Mouse (Mus musculus) urinary bladder, postnatal 25 days (tissue): ENCODE measurements around the gene Cdc14b.

Source experiments
- DNase-seq: peaks from one replicate; pipeline ENCODE4 v3.0.0; 2022; ENCODE audit warnings: low spot score

Cdc14b gene

DNA sequence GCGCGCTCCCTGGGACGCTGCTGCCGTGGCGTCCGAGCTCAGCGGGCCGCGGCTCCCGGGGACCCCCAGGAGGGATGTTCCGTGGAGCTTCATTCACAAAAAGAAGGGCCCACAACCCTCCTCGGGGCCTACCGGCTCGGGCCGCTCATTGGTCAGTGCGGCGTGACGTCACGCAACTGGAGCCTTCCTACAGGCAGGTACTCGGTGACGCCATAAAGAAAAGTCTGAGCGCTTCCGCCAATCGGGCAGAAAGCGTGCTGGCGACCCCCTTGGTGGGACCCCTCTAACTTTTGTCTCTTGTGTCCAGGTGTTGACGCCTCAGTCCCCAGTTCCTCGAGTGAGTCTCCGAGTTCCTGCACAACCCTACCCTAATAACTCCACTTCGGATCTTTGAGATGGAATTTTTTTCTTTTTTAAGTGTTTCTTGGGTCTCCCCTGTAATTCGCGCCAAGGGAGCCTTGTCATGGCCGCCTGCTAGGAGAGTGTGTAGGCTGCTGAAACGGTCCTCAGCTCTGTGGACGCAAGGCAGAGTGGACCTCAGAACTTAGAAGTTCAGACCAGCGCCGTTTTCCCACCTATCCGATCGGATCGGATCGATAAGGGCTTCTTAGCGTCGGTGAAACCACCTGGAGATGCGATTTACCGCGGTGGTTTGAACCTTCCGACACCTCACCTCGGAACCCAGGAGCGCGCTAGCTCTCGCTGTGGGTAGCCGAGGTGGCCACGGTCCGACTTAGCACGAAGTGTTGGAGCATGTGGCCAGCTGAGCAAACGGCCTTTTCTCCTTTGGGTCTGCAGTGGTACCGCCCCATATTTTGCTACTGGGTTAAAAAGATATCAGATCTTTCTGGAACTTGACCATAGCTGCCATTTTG lies at the start of gene Cdc14b:
Cdc14b (minus strand) TSS at position 412 of the 875 bp plus-strand sequence.
- peak; percentile 58 for DNase-seq

DNA sequence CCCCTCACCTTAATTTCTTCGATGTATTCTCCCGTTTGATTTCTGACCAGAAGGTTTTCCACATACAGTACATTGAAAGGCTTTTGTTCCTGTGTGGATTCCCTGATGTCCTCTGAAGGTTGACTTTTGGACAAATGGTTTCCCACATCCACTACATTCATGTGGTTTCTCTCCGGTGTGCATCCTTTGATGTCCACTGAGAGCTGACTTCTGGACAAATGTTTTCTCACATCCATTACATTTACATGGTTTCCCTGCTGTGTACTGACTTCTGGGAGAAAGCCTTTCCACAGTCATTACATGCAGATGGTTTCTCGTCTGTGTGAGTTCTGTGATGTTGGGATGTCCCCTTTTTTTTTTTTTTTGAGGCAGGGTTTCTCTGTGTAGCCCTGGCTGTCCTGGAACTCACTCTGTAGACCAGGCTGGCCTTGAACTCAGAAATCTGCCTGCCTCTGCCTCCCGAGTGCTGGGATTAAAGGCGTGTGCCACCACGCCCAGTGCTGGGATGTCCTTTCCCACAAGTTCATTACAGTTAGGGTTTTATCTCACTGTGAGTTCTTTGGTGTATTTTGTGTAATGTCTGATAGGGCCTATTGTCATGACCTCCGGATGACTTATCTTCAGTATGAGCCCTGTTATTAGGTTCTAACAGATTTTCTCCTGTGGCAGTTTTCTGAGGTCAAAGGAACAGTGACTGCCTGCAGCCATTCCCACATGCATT lies 47.6 kb upstream of the Cdc14b start:
- no peak for DNase-seq

DNA sequence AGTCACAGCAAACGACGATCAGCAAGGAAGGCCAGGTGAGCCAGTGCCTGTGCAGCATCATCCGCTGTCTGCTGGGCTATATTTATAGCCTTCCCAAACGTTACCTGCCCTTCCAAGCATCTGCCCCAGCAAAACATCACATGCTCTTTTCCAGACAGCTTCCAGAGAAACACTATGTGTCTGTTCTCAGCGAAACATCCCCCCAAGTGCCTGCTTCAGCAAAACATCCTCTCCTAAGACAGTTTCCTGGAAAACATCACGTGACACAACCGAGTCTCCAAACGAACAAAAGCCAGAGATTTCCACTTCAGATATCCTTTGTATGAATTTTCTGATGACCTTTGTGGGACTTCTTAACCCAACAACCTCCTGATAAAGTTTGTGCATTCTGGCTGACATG lies 45.2 kb upstream of the Cdc14b start:
- DNase-seq = no peak

DNA sequence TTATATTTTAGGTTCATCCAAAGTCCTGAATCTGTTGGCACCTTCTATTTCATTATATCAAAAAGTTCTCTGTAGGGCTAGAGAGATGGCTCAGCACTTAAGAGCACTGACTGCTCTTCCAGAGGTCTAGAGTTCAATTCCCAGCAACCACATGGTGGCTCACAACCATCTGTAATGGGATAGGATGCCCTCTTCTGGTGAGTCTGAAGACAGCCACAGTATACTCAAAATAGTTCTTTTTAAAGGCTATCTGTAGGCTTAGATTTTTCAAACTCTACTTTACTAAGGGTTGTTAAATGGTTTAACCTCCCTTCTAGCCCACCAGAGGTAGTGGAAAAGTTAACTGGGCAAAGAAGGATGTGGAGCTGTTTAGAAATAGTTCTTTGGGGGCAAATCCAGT lies 44.7 kb upstream of the Cdc14b start:
- DNase-seq = no peak

DNA sequence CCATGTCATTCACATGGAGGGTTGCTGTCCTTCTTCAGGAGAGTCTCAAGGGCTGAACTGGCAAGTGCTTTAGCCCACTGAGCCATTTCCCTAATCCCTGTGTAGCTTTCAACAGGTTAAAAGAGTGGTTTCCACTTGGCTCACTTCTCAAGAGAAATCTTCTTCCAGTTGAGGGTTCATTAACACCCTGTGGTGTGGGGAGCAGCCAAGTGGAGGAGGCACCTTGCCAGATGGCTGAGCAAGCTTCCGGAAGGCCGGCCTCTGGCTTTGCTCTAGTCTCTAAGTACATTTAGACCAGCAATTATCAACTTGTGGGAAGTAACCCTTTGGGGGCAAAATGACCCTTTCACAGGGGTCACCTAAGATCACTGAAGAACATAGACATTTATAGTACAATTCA lies 43.3 kb upstream of the Cdc14b start:
- DNase-seq = no peak

DNA sequence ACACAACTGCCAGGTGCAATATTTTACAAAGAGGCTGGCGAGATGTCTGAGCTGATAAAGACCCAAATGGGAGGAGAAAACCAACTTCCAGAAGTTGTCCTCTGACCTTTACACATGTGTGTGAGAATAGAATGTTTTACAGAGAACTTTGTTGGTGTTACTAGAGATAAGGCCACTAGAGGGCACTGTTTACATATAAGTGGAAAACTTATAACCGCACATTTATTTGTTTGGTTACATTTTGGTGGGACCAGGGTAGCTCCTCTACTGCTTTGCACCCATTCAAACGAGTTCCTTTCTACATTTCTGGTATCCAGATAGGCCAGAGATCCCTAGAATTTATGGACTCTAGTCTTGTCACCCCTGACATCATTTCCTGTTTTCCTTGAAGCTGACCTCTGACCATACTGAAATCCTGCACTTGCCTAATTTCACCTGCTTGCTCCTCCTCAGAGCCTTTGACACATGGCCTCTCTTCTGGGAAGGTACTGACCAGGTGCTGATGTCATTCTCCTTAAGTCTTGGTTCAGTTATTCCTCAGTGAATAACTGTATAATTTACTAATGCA lies 40.5 kb upstream of the Cdc14b start:
- DNase-seq = no peak

DNA sequence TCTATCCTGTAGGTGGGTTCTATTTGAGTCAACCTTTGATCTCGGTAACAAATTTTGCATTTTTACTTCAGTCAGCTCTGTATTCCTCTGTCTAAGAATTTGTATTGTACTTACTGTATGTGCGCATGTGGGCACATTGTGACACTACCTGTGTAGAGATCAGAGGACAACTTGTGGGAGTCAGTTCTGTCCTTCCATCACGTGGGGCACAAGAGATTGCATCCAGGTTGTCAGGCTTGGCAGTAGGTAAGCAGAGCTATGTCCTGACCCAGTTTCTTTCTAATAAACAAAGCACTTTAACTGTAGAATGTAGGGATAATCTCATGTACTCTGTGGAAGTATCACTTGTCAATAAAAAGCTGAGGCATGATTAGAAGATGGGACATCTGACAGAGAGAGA lies 39.0 kb upstream of the Cdc14b start:
- DNase-seq = no peak

DNA sequence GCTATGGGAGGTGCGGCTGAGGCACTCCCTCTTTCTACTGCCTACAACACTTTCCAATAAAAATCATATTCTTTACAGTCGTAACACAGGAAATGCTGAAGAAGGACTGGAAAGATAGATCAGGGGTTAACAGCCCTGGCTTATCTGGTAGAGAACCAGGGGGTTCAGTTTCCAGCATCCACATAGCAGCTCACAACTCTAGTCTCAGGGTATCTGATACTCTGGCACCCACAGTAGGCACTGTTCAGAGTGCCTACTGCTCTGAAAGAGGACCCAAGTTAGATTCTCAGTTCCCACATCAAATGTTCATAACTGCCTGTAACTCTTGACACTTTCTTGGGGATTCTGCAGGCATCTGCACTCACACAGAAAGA lies 37.8 kb upstream of the Cdc14b start:
- no peak for DNase-seq

DNA sequence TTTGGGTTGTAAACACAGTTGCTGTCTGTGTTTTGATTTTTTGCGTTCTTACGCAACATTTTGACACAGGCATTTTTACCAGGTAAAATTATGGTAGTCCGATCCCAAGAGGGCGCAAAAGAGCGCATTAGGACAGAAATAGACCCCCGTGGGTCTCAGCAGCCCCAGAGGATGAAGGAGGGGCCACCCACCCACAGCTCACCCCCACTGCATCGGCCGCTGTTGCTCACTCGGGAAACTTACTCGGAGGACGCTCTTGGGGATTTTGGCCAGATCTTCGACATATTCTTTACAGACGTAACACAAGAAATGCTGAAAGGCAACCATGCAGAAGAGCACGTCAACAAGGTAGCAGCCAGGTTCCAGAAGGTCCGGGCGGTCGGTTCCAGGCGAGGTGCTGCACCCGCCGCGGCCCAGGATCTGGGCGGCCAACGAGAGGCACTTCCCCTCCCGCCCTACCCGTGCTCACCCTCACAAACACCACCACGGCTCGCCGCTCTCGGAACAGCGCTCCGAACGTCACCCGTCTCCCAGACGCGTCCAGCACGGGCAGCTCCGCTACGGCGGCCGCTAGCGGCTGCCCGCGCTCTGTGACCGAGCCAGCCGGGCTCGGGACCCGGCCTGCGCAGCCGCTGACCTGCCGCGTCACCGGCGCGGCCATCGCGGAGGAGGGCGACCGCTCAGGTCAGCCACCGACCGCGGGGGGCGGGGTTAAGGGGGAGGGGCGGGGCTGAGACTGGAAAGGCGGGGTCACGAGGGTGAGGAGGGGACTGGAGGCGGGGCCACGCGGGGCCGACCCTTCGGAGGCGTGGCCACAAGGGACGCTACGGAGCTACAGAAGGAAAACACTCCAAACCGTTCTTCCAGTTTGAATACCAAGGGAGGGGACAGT lies 37.2 kb upstream of the Cdc14b start, which contains the start of gene Aaed1:
Aaed1 (minus strand) TSS at position 687 of the 892 bp plus-strand sequence.
- DNase-seq = peak; percentile 88

DNA sequence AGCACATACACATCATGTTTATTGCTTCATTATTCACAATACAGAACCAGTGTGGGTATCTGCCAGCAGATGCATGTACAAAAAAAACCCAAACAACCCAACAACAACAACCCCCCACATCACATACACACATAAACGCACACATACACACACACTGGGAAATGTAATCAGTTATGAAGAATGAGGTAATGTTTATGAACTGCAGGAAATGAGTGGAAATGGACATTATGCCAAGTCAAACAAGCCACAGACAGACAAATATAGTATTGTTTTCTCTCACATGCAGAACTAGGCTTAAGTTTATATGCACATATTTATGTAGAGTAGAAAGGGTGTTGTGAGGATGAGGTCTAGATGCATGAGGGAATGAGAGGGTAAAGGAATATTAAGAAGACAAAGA lies 36.2 kb upstream of the Cdc14b start:
- no peak for DNase-seq

DNA sequence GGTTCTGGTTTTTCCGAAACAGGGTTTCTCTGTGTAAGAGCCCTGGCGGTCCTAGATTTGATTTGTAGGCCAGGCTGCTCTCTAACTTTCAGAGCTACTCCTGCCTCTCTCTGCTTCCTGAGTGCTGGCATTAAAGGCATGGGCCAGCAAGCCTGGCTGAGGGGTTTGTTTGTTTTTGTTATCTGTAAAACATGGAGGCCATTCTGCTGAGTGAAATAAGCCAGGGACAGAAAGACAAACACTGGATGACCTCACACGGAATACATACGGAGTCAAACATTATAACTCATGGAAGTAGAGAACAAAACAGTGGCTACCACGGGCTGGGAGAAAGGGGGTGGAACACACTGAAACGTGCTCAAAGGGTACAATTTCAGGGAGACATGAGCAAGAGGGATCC lies 35.5 kb upstream of the Cdc14b start:
- DNase-seq = no peak

DNA sequence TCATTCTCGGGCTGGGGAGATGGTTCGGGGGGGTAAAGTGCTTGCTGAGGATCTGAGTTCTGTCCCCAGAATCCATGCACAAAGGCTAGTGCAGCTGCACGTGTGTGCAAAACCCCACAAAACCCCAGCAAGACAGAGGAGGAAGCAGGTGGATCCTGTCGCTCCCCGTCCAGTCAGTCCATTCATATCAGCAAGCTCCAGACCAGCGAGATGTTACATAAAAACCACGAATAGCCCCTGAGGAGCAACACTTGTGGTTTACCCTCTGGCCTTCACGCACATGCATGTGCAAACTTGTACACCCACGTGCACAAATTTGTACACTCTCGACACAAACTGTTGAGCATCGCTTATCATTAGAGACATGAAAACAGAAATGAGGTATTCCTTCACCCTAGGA lies 34.8 kb upstream of the Cdc14b start:
- no peak for DNase-seq

DNA sequence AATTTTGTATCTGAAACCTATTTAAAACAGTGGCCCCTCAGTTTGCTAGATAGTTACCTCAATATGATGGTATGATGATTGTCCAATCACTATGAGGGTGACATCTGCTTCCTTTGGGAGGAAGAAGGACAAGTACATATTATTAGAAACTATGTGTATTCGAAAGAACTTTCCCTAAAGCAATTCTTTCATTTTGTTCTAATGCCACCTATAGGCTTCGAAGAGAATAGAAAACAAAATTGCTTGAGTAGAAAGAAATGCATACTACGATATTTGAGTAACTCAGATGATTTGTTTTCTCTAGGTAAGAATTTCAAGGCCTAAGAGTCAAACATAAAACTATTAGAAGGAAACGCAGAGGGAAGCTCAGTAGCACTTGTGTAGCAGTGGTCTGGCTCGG lies 33.9 kb upstream of the Cdc14b start:
- DNase-seq = no peak

DNA sequence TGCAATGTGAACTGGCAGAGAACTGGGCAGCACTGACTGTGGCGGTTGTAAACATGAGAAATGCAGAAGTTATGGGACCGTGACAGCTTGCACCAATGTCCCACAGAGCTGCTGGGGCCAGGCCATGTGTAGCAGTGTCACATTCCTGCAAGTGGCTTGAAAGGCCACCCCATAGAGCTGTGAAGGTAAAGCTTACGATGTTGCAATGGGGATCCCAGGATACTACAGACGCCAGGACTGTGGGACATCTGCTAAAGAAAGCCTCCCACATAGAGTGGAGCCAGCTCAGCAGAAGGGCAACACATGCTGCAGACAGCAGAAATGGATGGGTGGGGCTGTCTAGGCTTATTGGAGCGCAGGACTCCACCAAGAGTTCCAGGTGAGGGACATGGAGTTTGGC lies 32.4 kb upstream of the Cdc14b start:
- no peak for DNase-seq

DNA sequence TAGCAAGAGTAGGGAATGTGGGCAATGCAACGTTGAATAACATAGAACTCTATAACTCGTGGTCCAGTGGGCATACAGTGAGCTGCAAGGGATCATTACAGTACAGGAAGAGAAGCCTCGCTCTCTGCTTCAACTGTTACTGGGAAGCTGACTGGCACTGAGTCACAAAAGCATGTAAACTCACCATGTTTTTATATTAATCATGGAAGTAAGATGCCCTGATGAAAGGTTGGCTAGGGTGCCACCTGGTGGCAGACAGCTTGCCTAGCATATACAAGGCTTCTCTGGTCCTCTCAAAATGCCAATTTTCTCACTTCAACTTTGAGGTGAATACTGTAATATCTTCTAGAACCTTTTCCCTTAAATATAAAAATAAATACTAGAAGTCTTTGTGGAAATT lies 31.0 kb upstream of the Cdc14b start:
- peak; percentile 55 for DNase-seq

DNA sequence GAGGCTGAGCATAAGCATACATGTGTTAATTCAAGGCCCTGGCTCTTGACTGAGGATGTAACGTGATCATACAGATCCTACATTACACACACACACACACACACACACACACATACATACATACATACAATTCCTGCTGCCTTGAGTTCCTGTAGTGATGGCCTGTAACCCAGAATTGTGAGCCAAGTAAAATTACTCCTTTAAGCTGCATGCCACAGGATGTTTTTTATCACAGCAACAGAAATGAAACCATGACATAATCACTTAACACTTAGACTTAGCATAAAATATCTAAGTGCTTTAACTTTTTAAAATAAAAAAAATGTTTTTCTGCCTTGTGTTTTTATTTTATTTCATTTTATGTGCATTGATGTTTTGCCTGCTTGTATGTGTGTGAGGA lies 24.0 kb upstream of the Cdc14b start:
- no peak for DNase-seq

DNA sequence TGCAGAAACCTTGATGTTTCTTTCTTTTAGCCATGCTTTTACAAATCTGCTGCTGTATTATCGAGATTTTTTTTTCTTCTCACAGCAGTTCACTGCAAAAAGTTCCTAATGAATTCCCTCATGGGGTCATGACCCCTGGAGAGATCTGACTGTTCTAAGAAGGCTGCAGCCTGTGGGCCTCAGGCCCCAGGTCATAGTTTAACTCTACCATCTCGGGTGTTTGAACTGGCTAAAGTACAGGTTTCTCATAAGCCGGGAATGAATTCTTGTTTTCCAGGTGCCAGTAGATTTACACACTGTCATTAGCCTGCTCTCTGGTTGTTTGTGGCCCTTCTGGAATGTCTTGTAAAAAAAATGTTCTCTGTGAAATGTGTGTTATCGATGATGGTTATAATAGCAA lies 11.7 kb upstream of the Cdc14b start:
- no peak for DNase-seq

DNA sequence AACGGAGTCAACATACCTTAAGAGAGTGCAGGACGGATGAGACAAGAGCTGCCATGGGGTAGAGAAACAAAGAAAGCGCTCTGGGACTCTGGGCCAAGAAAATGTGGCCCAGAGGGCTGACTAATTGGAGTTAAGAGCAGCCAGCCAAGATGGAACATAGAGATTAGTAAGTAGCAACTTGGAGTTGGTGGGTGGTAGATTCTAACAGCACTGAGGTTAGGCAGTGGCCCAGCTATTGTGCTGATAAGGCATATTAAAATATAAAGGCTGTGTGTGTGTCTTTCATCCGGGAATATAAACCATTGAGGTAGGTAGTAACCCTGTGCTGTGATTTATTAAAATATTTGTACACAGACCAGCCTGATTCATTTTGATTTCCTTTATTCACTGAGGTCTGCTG lies 11.2 kb upstream of the Cdc14b start:
- no peak for DNase-seq

DNA sequence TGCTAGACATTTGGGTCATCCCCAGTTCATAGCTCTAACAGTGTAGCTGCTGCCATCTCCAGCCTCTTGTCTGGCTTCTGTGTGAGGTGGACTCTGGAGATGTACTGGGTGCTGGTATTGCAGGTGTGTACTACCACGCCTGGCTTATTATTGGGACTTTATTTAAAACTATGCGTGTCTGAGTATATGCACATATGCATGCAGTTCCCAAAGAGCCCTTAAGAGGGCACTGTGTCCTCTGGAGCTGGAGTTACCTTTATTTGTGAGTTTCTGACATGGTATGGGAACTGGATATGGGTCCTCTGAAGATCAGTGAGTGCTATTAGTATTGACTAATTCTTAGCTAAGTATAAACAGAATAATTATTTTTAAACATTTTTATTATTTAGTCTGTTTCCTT lies 9.6 kb upstream of the Cdc14b start:
- no peak for DNase-seq

DNA sequence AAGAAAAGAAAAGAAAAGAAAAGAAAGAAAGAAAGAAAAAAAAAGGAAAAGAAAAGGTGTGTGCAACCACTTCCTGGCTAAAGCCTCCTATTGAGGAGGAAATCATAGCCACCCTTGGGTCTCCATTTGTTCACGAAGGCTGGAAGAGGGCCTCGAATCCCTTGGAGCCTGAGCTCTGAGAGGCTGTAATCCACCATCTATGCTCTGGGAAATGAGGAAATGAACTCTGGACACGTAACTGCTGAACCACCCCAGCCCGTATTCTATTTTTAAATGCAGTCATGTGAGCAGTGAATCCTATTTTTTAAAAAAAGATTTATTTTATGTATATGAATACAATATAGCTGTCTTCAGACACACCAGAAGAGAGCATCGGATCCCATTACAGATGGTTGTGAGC lies 5.8 kb upstream of the Cdc14b start:
- DNase-seq = no peak

DNA sequence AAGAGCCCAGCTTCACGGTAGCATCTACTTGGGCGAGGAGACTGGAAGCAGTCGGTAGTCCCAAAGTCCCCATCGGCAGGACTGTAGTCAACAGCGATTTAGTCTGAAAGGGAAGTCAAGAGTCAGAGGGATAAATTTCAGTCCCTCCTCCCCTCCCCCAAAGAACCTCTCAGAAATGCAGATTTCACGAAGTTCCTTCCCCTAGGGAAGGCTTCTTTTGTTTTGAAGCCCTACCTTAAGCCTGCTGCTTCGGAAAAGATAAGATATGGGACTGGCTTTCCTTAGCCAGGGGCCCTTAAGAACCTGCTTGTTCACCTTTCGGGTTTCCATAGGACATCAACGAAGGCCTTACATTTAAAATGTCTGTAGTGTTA lies 651 bp upstream of the Cdc14b start:
- no peak for DNase-seq
